Mouse (Mus musculus) hindbrain, embryonic 10.5 days (tissue): ENCODE data around the gene Bdkrb1. TPM values are rescaled to one million over a fixed set of nuclear protein-coding genes. Genes with fewer than 3 reads are reported as not detected.
A peak's percentile ranks its signal among the peaks of the same experiment; 100 is the strongest.

ENCODE experiments used
- DNase-seq: peaks from one replicate; pipeline ENCODE4 v3.0.0-alpha.2; 2017; ENCODE audit warnings: low spot score
- H3K27ac ChIP-seq: fragments of 300-500 bp; sonication (generic); 2 replicates; pipeline ENCODE4 v1.5.1; 2016; ENCODE audit warnings: mild to moderate bottlenecking, moderate library complexity
- H3K27me3 ChIP-seq: fragments of 300-500 bp; sonication (generic); 2 replicates; pipeline ENCODE4 v1.6.1; 2016; ENCODE audit warnings: mild to moderate bottlenecking; ENCODE audit not compliant: poor library complexity, insufficient read depth, severe bottlenecking
- H3K36me3 ChIP-seq: fragments of 300-500 bp; sonication (generic); 2 replicates; pipeline ENCODE4 v1.6.1; 2016; ENCODE audit warnings: mild to moderate bottlenecking, moderate library complexity
- H3K4me1 ChIP-seq: fragments of 300-500 bp; sonication (generic); replicated peaks from 2 replicates; pipeline ENCODE4 v1.6.1; 2016; ENCODE audit warnings: mild to moderate bottlenecking
- H3K4me3 ChIP-seq: fragments of 300-500 bp; sonication (generic); 2 replicates; pipeline ENCODE4 v1.5.1; 2016; ENCODE audit warnings: mild to moderate bottlenecking, moderate library complexity
- H3K9me3 ChIP-seq: fragments of 300-500 bp; sonication (generic); 2 replicates; pipeline ENCODE4 v1.6.1; 2016; ENCODE audit warnings: mild to moderate bottlenecking, moderate library complexity
- WGBS: fragments of 180-500 bp; shearing (Covaris S2); methylation state at CpG from one replicate; pipeline ENCODE4 v1.1.7; 2016; 5-methylcytosine and 5-hydroxymethylcytosine counted together
- polyA plus RNA-seq: library from polyadenylated mRNA; unstranded; fragments of >200 nt; fragmentation: Nextera tagmentation; extraction: Ambion mirVana; gene quantifications from 2 replicates; pipeline ENCODE4 v1.2.1, GENCODE M21; 2016

Bdkrb1 gene
- polyA plus RNA-seq, 1 experiment from 2014 or later, result 0.12 TPM

DNA sequence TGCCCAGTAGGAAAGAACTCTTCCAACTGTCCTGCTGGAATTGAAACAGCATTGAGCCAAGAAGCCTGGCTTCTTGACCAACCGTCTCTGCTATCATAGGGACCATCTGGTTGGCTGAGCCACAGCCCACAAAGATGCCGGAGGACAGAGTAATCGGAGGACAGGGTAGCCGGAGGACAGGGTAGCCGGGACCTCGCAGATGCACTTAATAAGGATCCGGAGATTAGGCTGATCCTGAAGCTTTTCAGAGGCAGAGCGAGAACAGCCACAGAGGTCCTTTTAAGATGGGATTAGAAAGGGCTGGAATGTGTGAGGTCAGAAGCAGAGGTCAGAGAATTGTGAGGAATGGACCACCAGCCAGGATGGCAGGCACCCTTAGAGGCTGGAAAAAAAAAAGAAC lies 2.3 kb downstream of the Bdkrb1 start:
- Histone ChIP-seq H3K9me3 (no peaks in the 10 kb centered on the region), H3K36me3 (no peaks in the 10 kb centered on the region), H3K4me3 (no peak overlapping the region), H3K27ac (no peak overlapping the region), H3K27me3 (no peaks in the 10 kb centered on the region; the same call in 1 of the 2 replicates), H3K4me1 (peaks cover 38% of the 10 kb centered on the region)
- WGBS, result 21% methylated on average over 8 of the region's 8 CpGs
- DNase-seq, result peak; percentile 20

DNA sequence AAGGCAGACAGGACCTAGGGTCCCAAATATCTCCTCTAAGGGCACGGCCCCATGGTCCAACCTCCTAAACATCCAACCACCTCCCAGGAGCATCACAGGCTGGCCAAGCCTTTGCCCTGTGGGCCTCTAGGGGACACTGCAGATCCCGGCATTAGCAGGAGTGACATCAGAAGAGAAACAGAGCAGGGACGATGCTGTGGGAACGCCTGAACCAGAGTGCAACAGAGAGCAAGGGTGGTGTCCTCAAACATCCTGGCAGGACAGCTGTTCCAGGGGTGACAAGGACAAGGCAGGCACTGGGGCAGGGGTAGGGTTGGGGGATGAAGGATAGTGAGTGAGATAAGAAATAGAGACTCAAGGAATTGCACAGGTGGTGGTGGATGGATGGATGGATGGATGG lies 4.0 kb downstream of the Bdkrb1 start:
- Histone ChIP-seq H3K36me3 (no peaks in the 10 kb centered on the region), H3K9me3 (no peaks in the 10 kb centered on the region), H3K27ac (no peak overlapping the region), H3K27me3 (no peaks in the 10 kb centered on the region; the same call in 1 of the 2 replicates), H3K4me1 (peaks cover 27% of the 10 kb centered on the region), H3K4me3 (no peak overlapping the region)
- DNase-seq, result no peak
- 84% methylated on average over 4 of the region's 4 CpGs for WGBS

DNA sequence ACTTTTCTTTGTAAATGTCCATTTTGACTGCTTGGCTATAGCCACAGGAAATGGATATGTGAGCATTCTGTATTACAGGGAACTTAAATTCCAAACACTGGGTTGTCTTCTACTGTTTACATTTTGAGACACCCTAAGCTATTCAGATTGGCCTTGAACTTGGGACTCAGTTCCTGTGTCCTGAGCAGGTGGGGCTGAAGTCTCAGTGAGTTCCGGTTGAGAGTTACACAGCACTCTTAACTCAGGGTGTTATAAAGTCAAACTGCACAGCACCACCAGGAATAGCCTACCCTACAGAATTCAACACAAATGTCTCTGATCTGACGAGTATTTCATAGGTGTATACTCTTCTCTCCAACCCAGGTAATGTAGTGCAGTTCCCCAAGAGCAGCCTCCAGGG lies 8.2 kb downstream of the Bdkrb1 start:
- Histone ChIP-seq H3K36me3 (peaks cover 14% of the 10 kb centered on the region), H3K4me1 (peaks cover 9% of the 10 kb centered on the region), H3K27me3 (no peaks in the 10 kb centered on the region; the same call in 1 of the 2 replicates), H3K9me3 (no peaks in the 10 kb centered on the region), H3K4me3 (no peak overlapping the region), H3K27ac (no peak overlapping the region)
- DNase-seq, result no peak
- WGBS, result 88% methylated on average over 2 of the region's 2 CpGs

DNA sequence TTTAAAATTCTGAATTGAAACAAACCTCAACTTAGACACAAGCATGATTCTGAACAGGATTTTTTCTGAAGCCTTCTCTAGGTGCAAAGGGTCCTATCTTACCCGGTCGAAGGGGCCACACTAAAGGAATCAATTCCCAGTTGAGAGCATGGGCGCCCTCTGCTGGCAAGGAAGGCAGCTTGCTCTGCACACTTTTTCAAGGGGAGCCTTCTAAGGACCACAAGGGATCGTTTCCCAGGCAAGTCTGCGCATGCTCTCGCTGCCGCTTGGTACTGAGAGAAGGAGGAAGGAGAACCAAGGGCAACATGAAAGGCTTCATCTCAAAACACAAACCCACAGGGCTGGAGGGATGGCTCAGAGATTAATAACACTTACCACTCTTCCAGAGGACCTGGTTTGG lies 8.9 kb downstream of the Bdkrb1 start:
- 0 out of 2 replicates have a peak overlapping the region, but pooled peaks have one; percentile 29 for H3K27ac ChIP-seq
- H3K9me3 ChIP-seq, result no peaks in the 10 kb centered on the region
- 15% methylated on average over 7 of the region's 7 CpGs for WGBS
- peaks cover 4% of the 10 kb centered on the region; the same call in 1 of the 2 replicates for H3K4me1 ChIP-seq
- peaks cover 21% of the 10 kb centered on the region for H3K36me3 ChIP-seq
- no peaks in the 10 kb centered on the region for H3K27me3 ChIP-seq
- peak; percentile 83 for DNase-seq
- H3K4me3 ChIP-seq, result no peak overlapping the region

DNA sequence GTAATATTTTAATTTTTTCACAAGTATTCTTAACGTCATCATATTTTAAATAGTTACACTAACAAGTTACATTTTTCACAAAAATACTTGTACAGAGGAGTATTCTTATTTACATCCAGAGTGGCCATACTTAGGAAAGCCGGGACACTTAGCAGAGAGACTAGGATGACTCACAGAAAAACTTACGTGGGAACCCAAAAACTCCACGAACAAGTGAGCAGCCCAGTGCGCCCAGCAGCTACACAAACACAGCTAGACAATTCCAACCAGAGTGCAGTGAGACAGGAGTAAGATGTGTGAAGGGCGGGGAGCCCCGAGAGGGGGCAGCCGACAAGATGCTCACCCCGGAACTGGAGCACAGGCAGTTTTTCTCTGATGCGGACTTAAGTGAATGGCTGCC lies 10.7 kb downstream of the Bdkrb1 start:
- Histone ChIP-seq H3K27ac (no peak overlapping the region), H3K4me3 (no peak overlapping the region), H3K9me3 (no peaks in the 10 kb centered on the region), H3K27me3 (no peaks in the 10 kb centered on the region), H3K36me3 (peaks cover 39% of the 10 kb centered on the region), H3K4me1 (peaks cover 4% of the 10 kb centered on the region; the same call in 1 of the 2 replicates)
- WGBS, result 93% methylated on average over 10 of the region's 10 CpGs
- no peak for DNase-seq

DNA sequence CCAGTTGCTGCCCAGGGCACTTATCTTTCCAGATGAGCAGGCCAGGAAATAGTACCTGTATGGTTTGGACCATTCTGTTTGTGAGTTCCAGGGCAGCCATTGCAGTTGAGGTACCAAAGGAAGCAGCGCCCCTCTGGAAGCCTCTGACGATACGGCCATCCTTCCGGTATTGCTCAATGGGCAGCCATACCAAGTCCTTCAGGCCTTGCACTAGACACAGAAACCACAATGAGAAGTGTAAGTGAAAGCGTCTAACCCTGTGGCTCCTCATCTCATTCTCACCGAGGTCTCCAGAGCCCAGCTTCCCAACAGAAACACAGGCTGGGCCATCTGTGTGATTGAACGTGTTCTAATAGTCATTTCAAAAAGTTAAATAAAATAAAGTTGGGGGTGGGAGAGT lies 19.2 kb downstream of the Bdkrb1 start:
- no peaks in the 10 kb centered on the region for H3K27me3 ChIP-seq
- peaks cover 82% of the 10 kb centered on the region for H3K36me3 ChIP-seq
- WGBS, result 93% methylated on average over 7 of the region's 7 CpGs
- no peaks in the 10 kb centered on the region for H3K9me3 ChIP-seq
- 0 out of 2 replicates have a peak, but pooled peaks cover 2% of the 10 kb centered on the region for H3K4me1 ChIP-seq
- no peak for DNase-seq
- H3K27ac ChIP-seq, result no peak overlapping the region
- H3K4me3 ChIP-seq, result no peak overlapping the region

DNA sequence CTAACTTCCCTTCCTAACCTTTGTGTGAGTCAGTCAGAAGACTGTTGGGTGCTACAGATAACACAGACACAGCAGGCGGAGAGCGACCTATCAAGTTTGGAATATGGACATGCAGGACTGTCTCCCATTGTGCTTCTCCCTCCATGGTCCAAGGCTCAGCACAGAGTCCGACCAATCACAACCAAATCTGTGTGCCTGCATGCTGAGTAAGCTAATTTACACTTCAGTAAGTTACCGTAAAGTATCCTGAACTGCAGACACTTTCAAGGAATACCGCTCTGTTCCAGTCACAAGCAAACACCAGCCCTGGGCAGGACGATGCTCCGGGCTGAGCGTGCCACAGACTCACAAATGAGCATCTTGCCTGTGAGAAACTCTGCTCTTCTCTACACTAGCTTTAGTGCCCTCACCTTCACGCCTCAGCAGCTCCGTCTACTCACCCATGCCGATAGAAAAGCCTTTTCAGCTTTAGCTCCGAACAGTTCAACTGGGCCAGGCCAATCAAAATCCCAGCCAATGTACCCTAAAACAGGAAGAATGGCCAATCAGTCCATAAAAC lies 20.2 kb downstream of the Bdkrb1 start:
- Histone ChIP-seq H3K4me3 (no peak overlapping the region), H3K36me3 (peaks cover 81% of the 10 kb centered on the region), H3K27ac (no peak overlapping the region), H3K4me1 (0 out of 2 replicates have a peak, but pooled peaks cover 2% of the 10 kb centered on the region), H3K27me3 (no peaks in the 10 kb centered on the region), H3K9me3 (no peaks in the 10 kb centered on the region)
- no peak for DNase-seq
- WGBS, result 74% methylated on average over 12 of the region's 12 CpGs

DNA sequence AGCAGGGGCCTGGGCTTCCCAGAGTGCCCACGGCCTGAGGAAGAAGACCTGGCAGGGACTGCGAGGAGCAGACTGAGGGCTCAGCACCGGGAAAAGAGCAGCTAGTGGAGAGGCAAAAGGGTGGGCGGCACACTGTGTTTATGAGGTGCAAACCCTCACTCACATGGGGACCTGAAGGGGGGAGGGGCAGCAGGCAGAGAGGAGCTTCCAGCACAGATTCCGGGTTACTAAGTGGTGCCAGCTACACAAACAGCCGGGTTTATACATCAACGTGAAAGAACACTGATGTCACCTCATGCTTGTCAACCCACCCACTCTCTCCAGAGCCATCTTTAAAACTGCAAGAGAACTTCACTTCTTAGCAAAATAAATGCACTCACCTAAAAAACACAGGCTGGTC lies 22.9 kb downstream of the Bdkrb1 start:
- no peak overlapping the region for H3K4me3 ChIP-seq
- WGBS, result 69% methylated on average over 7 of the region's 7 CpGs
- no peaks in the 10 kb centered on the region for H3K27me3 ChIP-seq
- H3K27ac ChIP-seq, result no peak overlapping the region
- H3K9me3 ChIP-seq, result no peaks in the 10 kb centered on the region
- peaks cover 69% of the 10 kb centered on the region for H3K36me3 ChIP-seq
- H3K4me1 ChIP-seq, result 0 out of 2 replicates have a peak, but pooled peaks cover 2% of the 10 kb centered on the region
- DNase-seq, result no peak

DNA sequence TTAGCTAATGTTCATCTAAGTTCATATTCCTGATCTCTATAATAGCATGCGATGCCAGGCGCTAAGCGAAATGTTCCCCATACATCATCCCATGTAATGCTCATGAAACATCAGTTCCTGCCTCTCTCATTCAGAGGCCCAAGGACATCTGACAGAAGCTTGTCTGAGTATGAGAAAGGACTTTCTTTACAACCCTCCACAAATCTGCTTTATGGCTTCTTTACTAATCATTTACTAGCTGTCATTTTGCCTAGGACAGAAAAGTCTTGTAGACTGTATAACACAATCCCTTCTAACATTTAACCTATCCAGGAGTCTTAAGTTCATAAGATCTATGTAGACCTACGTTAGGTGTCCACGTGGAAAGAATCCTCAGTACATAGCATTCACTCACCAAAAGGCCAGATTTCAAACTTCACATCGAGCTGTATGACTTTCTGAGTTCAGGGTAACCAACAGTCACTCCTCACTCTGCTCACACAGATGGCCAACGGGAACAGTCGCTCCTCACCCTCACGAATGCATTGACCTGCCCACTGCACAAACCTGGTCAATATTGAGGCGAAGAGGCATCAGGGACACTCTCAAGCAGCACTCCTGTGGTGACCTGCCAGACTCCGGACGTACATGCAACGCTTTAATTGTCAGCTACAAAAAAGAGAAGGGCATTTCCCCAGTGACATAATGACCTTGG lies 31.6 kb downstream of the Bdkrb1 start:
- Histone ChIP-seq H3K27me3 (no peaks in the 10 kb centered on the region), H3K9me3 (no peaks in the 10 kb centered on the region), H3K4me1 (no peaks in the 10 kb centered on the region), H3K27ac (no peak overlapping the region), H3K36me3 (peaks cover 86% of the 10 kb centered on the region), H3K4me3 (no peak overlapping the region)
- WGBS, result 95% methylated on average over 13 of the region's 13 CpGs
- no peak for DNase-seq

DNA sequence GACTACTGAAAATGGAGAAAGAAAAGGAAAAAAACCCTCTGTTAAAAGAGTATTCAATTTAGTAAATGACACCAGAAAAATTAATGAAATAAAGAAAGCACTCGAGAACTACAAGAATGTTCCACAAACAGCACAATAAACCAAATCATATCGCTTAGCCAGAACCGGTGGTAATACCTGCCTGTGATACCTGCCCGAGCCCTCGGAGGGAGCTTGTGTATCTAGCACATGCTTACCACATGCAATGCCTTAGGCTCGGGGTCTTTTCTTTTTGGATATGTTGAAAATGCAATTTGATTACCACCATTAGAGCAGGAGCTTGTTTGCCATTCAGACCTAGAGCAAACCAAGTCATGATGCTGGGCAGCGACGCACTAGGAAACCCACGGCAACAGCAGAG lies 33.7 kb downstream of the Bdkrb1 start:
- DNase-seq, result no peak
- H3K36me3 ChIP-seq, result peaks cover 99% of the 10 kb centered on the region
- no peaks in the 10 kb centered on the region for H3K4me1 ChIP-seq
- H3K27me3 ChIP-seq, result no peaks in the 10 kb centered on the region
- H3K9me3 ChIP-seq, result no peaks in the 10 kb centered on the region
- H3K4me3 ChIP-seq, result no peak overlapping the region
- WGBS, result 94% methylated on average over 9 of the region's 9 CpGs
- no peak overlapping the region for H3K27ac ChIP-seq

DNA sequence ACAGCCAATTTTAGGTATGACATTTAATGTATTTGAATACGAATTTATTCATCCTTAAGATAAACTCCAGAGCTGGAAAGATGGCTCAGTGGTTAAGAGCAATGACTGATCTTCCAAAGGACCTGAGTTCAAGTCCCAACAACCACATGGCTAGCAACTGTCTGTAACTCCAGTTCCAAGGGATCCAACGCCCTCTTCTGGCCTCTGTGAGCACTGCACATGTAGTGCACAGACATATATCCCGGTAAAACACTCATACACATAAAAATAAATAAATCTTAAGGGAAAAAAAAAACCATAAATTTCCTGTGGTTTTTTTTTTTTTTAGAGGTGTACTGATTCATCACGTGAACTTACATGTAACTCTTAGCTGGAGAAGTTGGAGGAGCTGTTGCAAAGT lies 34.7 kb downstream of the Bdkrb1 start:
- DNase-seq, result no peak
- no peaks in the 10 kb centered on the region for H3K27me3 ChIP-seq
- H3K9me3 ChIP-seq, result no peaks in the 10 kb centered on the region
- peaks cover 100% of the 10 kb centered on the region for H3K36me3 ChIP-seq
- H3K27ac ChIP-seq, result no peak overlapping the region
- H3K4me3 ChIP-seq, result no peak overlapping the region
- H3K4me1 ChIP-seq, result no peaks in the 10 kb centered on the region
- WGBS, result 76% methylated on average over 4 of the region's 4 CpGs

DNA sequence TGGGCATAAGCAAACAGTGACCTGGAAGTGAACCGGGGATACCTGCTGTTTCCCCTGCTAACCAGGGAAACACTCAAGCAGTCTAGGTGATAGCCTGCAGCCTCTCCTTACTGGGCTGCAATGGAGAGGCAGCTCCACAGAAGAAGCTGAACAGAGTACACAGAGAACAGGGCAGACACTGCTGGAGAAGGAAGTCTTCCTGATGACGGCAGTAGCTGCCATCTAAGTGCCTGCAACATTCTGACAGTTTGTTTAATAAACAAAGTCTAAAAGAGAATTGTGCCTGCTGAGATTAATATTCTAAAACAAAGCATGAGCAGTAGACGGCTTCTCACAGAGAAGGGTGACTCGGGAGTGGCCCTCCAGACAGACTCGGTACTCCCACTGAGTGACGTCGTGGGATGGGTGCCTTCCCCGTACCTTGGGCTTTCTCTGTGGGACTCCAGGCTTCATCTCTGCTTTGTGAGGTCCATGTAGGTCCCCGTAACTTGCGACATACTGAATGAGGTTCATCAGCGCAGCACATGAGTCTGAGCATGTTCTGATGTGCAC lies 40.0 kb downstream of the Bdkrb1 start:
- 93% methylated on average over 11 of the region's 11 CpGs for WGBS
- Histone ChIP-seq H3K9me3 (no peaks in the 10 kb centered on the region), H3K27me3 (no peaks in the 10 kb centered on the region), H3K4me1 (no peaks in the 10 kb centered on the region), H3K27ac (no peak overlapping the region), H3K4me3 (no peak overlapping the region), H3K36me3 (peaks cover 100% of the 10 kb centered on the region)
- no peak for DNase-seq
